Mouse (Mus musculus) olfactory bulb, adult 2 months (tissue): ENCODE results near the gene Cntnap5c. TPM values are rescaled to one million over a fixed set of nuclear protein-coding genes. Genes with fewer than 3 reads are reported as not detected.
"Not testable (repeated sequence)": the region's sequence is repeated elsewhere in the genome, so short reads cannot be mapped to it uniquely, and the experiment has no call there.

Experiments used
- H3K27ac ChIP-seq: fragments of 200-500 bp; 2 replicates; pipeline ENCODE4 v1.5.1; 2012; ENCODE audit warnings: low read depth, low read length; ENCODE audit not compliant: insufficient read depth
- H3K4me1 ChIP-seq: fragments of 200-500 bp; 2 replicates; pipeline ENCODE4 v1.6.1; 2012; ENCODE audit warnings: low read length; ENCODE audit not compliant: control insufficient read depth, insufficient read depth
- H3K4me3 ChIP-seq: fragments of 200-500 bp; 2 replicates; pipeline ENCODE4 v1.5.1; 2012; ENCODE audit warnings: mild to moderate bottlenecking, low read depth, low read length, moderate library complexity; ENCODE audit not compliant: insufficient read depth
- CTCF ChIP-seq: fragments of 200-500 bp; IDR thresholded peaks from 2 replicates; pipeline ENCODE4 v1.5.1; 2012; ENCODE audit warnings: low read depth, mild to moderate bottlenecking, low read length, moderate library complexity; ENCODE audit not compliant: insufficient read depth
- POLR2A ChIP-seq: fragments of 200-500 bp; IDR thresholded peaks from 2 replicates; pipeline ENCODE4 v1.6.1; 2012; ENCODE audit warnings: mild to moderate bottlenecking, low read depth, low read length, moderate library complexity; ENCODE audit not compliant: insufficient read depth
- WGBS: fragments of 180-500 bp; shearing (Covaris S2); methylation state at CpG from one replicate; pipeline ENCODE4 v1.1.7; 2018; 5-methylcytosine and 5-hydroxymethylcytosine counted together
- polyA plus RNA-seq: library from polyadenylated mRNA; stranded (reverse); fragments of >200 nt; gene quantifications from 2 replicates; pipeline ENCODE4 v1.2.4, GENCODE M21; 2012; ENCODE audit warnings: low replicate concordance; ENCODE audit not compliant: missing spikeins, insufficient read depth, insufficient read length

The Cntnap5c gene
- polyA plus RNA-seq, 1 experiment, result not detected

DNA sequence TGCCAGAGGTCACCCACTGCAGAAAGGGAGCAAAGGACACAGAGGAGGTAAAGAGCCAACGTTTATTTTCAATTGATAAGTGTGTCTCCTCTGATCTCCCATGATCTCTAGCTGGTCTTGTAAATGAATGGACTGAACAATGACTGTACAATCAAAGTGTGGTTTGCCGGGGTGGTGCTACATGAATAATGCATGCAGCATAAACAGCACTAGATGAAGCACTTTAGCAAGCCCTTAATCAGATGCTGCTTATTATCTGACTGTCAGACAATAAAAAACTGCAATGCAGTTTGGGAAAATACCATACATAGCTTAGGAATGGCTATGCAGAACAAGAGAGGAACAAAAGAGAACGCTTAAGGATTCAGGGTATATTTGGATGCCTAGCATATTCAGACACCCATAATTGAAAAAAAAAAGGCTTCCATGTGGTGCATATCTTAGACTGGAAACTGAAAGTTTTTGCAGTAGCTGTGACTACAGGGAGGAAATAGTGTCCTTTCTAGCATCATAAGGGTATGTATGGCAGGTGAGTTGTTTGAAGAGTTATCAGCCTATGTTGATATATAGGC lies 30.1 kb downstream of the Cntnap5c start:
- WGBS, result 34% methylated on average over 3 of the region's 3 CpGs

DNA sequence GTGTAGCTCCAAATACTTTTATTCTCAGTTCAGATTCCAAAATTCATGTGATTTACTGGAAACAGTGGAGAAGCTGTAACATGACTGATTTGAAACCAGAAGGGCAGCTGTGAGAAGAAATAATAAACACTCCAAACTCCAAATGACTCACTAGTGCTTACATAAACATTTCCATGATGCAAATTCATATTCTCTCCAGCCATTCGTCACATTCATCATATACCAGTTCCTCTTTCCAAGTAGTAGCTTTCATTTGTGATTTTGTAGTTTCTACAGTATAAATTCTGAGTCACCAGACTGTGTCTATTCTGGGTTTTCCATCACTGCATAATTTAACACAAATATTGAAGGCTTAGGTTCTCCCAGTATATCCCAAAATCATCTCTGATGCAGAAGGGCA lies 31.8 kb downstream of the Cntnap5c start:
- no peak overlapping the region for H3K27ac ChIP-seq
- TF ChIP-seq POLR2A (no peak), CTCF (no peak)
- no peak overlapping the region for H3K4me3 ChIP-seq
- WGBS, result 73% methylated on average over 1 of the region's 1 CpGs
- no peaks in the 10 kb centered on the region for H3K4me1 ChIP-seq

More for the DNA sequence above, 30.1 kb downstream of the Cntnap5c start:
- Histone ChIP-seq H3K27ac (no peak overlapping the region), H3K4me3 (no peak overlapping the region), H3K4me1 (no peaks in the 10 kb centered on the region)
- TF ChIP-seq POLR2A, result no peak
- TF ChIP-seq CTCF, result no peak

DNA sequence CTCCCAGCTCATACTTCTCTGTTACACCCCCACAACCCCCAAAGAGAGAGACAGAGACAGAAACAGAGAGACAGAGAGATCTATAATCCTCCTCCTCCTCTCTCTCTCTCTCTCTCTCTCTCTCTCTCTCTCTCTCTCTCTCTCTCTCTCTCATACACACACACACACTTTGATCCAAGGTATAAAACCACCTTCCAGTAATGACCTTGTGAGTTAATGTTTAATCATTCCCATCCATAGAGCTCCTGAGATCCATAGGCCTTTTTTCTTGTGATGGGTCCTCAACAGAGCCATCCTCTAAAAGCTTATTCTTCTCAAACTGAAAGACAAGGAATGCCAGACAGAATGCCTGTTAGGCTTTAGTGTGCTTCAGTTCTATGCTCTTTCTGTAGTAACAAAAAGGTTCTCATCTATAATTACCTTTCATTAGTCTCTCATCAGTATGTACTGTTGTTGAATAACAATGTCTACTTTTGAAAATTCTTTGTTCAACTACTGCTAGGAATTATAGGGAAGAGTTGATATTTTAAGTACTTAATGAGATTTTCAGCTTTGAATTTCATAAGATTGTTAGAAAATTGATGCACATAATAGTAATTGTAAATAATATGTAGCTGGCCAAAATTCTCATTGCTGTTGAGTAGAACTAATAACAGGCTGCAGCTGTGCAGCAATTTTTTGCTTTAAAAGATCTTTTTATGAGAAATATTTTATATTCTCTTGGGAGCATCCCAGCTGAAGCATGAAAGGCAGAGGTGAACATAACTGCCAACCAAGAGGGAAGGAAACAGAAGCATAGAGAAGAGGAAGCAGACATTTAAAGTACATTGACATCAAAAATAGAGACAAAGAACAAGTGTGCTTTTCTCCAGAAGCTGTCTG lies 68.0 kb downstream of the Cntnap5c start:
- TF ChIP-seq CTCF, result no peak
- no peak for TF ChIP-seq POLR2A
- Histone ChIP-seq H3K4me1 (no peaks in the 10 kb centered on the region), H3K27ac (no peak overlapping the region)

DNA sequence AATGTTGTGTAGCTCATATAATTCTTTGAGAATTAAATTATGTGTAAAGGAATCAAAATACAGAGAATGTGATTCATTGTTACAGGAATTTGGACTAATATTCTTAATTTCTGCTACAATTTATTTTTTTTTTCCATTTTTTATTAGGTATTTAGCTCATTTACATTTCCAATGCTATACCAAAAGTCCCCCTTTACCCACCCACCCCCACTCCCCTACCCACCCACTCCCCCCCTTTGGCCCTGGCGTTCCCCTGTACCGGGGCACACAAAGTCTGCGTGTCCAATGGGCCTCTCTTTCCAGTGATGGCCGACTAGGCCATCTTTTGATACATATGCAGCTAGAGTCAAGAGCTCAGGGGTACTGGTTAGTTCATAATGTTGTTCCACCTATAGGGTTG lies 86.4 kb downstream of the Cntnap5c start:
- no CpG with 5 or more reads among the region's 4 CpGs for WGBS
- H3K27ac ChIP-seq, H3K4me1 ChIP-seq, H3K4me3 ChIP-seq: not testable (repeated sequence)

More for the DNA sequence above, 68.0 kb downstream of the Cntnap5c start:
- H3K4me3 ChIP-seq, result no peak overlapping the region

DNA sequence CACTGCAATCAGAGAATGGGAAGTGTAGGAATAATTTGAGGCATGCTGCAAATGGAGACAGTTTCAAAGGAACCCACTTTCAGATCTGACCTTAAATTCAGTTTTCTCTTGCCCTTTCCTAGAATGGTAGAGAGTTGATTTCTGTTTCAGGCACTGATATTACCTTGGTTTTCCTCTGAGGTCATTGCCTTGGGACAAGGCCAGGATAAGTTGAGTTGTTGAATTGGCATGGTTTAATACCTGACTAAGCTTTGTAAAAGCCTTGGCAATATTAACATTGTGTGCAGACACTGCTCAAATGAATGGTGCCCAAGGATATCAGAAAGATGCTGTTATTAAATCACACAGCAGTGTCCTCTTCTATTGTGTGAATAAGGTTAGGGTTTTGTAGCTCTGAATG lies 96.6 kb downstream of the Cntnap5c start:
- TF ChIP-seq CTCF, result no peak
- no peak for TF ChIP-seq POLR2A
- no peak overlapping the region for H3K27ac ChIP-seq
- no peaks in the 10 kb centered on the region for H3K4me1 ChIP-seq
- H3K4me3 ChIP-seq, result no peak overlapping the region

DNA sequence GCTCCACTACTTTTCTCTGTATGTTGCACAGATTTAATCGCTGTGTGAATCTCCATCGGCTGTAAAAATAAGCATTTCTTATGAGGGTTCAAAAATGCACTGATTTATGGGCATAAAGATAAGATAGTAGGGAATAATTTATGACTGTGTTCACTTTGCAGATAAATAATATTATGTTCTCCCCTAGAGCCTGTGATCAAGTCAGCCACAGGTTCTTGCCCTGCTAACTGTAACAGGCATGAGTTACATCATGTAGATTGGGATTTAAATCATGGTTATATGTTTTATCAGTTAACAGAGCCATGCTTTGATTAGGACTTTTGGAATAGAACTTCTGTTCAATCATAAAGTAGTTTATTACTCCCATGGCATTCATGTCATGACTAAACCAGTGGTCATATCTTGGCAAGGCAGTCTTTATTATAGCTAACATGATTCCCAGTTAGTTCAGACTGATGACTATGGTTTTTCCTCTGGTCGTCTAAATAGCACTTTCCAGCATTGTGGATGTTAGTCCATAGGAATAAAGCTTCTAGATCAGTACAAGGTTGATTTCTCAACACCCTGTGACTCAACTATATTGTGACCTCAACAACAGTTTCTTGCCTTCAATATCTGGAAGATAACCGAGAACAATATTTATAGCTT lies 118.5 kb downstream of the Cntnap5c start:
- no peak overlapping the region for H3K27ac ChIP-seq
- TF ChIP-seq POLR2A (no peak), CTCF (no peak)
- no peaks in the 10 kb centered on the region for H3K4me1 ChIP-seq
- 87% methylated on average over 4 of the region's 4 CpGs for WGBS
- H3K4me3 ChIP-seq, result no peak overlapping the region

DNA sequence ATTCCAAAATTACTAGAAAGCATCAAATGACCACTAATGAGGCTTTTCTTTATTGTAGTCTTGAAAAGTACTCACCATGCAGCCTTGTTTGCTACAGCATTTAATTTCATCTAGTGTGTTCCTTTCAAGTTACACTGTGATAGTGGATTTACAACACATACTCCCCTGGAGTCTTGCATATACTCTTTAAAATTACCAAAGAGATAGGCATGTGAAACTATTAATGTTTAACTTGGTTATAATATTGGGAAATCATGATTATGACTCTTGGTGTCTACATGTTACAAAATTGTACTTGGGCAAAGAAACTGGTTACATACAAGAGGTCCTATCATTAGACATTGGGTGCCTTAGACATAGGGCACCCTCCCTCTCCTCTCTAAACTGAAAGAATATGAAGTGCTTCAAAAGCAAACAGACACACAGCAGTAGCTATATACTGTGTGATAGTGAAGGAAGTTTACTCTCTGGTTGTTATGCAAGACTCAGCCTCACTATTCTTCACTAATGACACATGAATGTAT lies 142.5 kb downstream of the Cntnap5c start:
- Histone ChIP-seq H3K4me3 (no peak overlapping the region), H3K4me1 (no peaks in the 10 kb centered on the region), H3K27ac (no peak overlapping the region)
- TF ChIP-seq CTCF, result no peak
- no peak for TF ChIP-seq POLR2A

DNA sequence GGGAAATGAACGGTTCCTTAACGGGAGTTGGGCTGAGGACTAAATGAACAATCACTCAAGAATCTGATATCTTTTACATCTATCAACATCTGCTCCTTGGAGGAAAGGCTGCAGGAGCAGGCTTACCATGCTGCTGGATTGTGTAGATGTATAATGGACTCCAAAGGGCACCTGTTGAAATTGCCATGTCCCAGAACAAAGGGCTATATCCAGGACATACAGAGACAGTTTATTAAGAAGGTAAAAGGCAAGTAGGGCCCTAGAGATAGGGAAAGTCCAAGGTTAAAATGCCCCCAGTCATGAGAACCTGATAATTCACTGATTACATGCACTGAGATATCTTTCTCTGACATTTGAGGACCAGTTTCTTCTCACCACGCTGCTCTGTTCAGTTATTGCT lies 214.9 kb downstream of the Cntnap5c start:
- H3K27ac ChIP-seq, result no peak overlapping the region
- WGBS, result 83% methylated on average over 3 of the region's 3 CpGs
- H3K4me3 ChIP-seq, result no peak overlapping the region
- no peaks in the 10 kb centered on the region for H3K4me1 ChIP-seq
- TF ChIP-seq POLR2A, result no peak
- no peak for TF ChIP-seq CTCF

DNA sequence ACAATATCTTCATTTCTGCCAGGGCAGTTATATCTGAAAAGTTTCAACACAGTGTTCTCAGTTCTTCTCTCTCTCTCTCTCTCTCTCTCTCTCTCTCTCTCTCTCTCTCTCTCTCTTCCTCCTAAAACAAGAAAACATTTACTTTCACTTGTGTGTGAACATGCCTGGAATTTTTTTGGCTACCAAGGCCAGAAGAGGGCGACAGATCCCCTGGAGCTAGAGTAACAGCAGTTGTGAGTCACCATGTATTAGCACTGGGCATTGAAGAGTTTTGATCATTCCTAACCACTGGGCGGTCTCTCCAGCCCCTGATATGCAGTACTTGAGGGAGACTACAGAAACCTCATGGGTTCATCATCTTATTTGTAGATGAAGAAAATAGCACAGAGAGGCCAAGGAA lies 219.1 kb downstream of the Cntnap5c start:
- Histone ChIP-seq H3K4me1 (no peaks in the 10 kb centered on the region), H3K27ac (no peak overlapping the region), H3K4me3 (no peak overlapping the region)
- WGBS, result 57% methylated on average over 2 of the region's 2 CpGs
- TF ChIP-seq CTCF (no peak), POLR2A (no peak)
